Mouse (Mus musculus) megakaryocyte, embryonic 14.5 days (primary cell): ENCODE data around the gene Zup1. TPM values are rescaled to one million over a fixed set of nuclear protein-coding genes. Genes with fewer than 3 reads are reported as not detected.
"Not testable (repeated sequence)": the region's sequence is repeated elsewhere in the genome, so short reads cannot be mapped to it uniquely, and the experiment has no call there.

ENCODE experiments used
- H3K27me3 ChIP-seq: replicated peaks from 2 replicates; pipeline ENCODE3; 2012; ENCODE audit warnings: inconsistent platforms
- H3K36me3 ChIP-seq: replicated peaks from 2 replicates; pipeline ENCODE3; 2012; ENCODE audit warnings: low read length, inconsistent platforms, mixed read lengths
- H3K4me1 ChIP-seq: 2 replicates; pipeline ENCODE4 v1.6.1; 2012; ENCODE audit warnings: inconsistent platforms
- H3K4me3 ChIP-seq: replicated peaks from 2 replicates; pipeline ENCODE3; 2012; ENCODE audit warnings: moderate library complexity, mild to moderate bottlenecking, inconsistent platforms
- H3K9me3 ChIP-seq: 2 replicates; pipeline ENCODE4 v1.6.1; 2012; ENCODE audit warnings: inconsistent platforms
- FLI1 ChIP-seq: IDR thresholded peaks from 2 replicates; pipeline ENCODE4 v1.6.1; 2012; ENCODE audit warnings: low read length, inconsistent platforms, mixed read lengths
- GATA1 ChIP-seq: IDR thresholded peaks from 3 replicates; pipeline ENCODE4 v1.6.1; 2012; ENCODE audit warnings: mixed read lengths, low read length, inconsistent platforms, borderline replicate concordance
- polyA plus RNA-seq: library from polyadenylated mRNA; stranded (reverse); fragments of >175 nt; gene quantifications from 2 replicates; pipeline ENCODE4 v1.2.3, GENCODE M21; 2012; ENCODE audit warnings: low replicate concordance; ENCODE audit not compliant: insufficient read depth

Zup1 gene
- polyA plus RNA-seq, result 1.1 TPM in 1 of 2 replicates, not detected in the other

DNA sequence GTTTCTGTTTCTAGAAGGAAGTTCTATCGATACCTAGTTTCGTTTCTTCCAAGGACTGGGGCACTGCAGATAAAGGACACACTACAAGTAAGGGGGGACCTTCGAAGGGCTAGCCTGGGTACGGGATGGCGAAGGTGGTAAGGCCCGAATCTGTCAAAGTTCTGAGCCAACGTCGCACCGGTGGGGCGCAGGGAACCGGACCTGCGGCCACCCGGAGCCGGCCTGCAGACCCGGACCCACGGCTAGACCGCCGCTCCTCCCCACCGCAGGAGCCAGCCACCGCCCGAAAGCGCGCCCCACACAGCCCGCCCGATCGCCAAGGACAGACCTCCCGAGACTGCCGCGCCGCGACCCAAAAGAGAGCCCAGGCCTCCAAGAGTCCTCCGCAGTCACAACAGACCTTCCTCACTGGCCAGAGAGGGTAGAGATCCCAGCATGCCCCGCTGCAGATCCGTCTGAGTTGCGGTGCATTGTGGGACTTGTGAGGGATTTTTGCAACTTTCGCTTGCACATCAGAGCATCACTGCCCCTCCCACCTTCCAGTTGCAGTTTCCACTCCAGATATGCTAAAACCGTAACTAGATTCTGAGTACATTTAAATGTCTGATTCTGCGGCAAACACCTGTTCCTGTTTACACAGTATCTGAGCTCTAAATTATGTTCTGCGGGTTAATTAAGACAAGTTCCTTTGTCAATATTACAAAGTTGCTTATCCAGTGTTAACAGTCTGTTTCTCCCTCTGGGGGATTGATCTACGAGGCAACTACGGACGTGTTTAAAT, at the start of gene Zup1:
Gene Zup1, minus strand, starts transcription at position 467 of the 781 bp plus-strand sequence.
- TF ChIP-seq GATA1 (no peak), FLI1 (no peak)
- H3K27me3 ChIP-seq, result no peaks in the 10 kb centered on the region
- H3K4me1 ChIP-seq, result peaks cover 19% of the 10 kb centered on the region; the same call in 1 of the 2 replicates
- peaks cover 24% of the 10 kb centered on the region for H3K36me3 ChIP-seq
- peaks cover 2% of the 10 kb centered on the region; the same call in 1 of the 2 replicates for H3K9me3 ChIP-seq
- peak within 1 kb of the TSS; percentile 98 for H3K4me3 ChIP-seq

DNA sequence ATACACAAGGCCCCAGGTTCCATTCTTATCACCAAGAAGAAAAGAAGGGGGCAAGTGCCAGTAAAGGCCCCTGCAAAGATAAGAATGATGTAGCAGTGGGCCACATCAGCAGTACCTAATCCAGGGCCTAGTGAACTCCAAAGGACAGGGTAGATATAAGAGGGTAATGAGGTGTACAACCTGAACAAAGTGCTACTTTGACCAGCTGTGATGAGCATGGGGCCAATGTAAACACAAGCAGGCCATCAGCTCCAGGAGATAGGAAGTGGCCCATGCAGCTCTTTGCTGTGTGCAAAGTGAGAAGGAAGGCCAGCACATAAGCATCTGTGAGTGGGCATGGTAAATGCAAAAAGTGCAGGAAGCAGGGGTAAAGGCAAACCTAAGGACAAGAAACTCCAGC, 47.3 kb upstream of the Zup1 start:
- TF ChIP-seq GATA1 (no peak), FLI1 (no peak)
- Histone ChIP-seq H3K4me1 (no peaks in the 10 kb centered on the region), H3K36me3 (peaks cover 91% of the 10 kb centered on the region), H3K27me3 (no peaks in the 10 kb centered on the region), H3K9me3 (no peaks in the 10 kb centered on the region), H3K4me3 (no peak overlapping the region)

DNA sequence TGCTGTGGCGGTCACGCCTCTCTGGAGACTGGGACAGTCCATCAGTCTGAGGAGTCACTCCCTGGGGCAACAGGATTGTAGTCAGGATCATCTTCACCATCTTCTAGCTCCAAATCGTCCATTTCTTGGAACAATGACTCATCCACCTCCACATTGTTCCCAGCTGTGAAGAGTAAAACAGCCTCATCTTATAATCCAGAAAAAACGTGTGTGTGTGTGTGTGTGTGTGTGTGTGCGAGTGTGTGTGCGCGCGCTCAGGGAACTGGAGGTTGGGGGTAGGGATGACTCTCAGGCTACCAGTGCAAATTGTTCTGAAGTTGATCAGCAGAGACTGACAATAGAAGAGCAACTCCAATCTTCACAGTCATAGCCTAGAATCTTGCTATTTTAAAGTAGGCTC, 45.6 kb upstream of the Zup1 start:
- not testable (repeated sequence) for H3K9me3 ChIP-seq, H3K4me1 ChIP-seq, H3K27me3 ChIP-seq, H3K4me3 ChIP-seq
- H3K36me3 ChIP-seq, result peaks cover 88% of the 10 kb centered on the region

DNA sequence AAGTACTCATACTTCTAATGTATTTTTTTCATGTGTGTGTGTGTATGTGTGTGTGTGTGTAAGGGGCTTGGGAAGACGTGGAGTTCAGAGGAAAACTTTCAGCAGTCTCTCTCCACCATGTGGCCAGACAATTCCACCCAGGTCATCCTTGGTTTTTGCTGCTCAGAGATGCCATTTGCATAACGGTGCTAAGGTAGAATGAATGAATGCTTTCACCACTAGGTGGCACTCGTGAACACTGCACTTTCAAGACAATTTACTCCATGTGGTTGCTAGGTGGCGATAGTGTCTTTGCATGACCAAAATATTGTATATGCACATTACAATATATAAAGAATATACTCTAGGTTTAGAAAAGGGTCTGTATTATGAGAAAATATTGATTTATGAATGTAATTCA, 35.7 kb upstream of the Zup1 start:
- Histone ChIP-seq H3K4me3 (no peak overlapping the region), H3K36me3 (peaks cover 9% of the 10 kb centered on the region), H3K27me3 (no peaks in the 10 kb centered on the region), H3K4me1 (no peaks in the 10 kb centered on the region), H3K9me3 (0 out of 2 replicates have a peak, but pooled peaks cover 2% of the 10 kb centered on the region)
- TF ChIP-seq GATA1 (no peak), FLI1 (no peak)

DNA sequence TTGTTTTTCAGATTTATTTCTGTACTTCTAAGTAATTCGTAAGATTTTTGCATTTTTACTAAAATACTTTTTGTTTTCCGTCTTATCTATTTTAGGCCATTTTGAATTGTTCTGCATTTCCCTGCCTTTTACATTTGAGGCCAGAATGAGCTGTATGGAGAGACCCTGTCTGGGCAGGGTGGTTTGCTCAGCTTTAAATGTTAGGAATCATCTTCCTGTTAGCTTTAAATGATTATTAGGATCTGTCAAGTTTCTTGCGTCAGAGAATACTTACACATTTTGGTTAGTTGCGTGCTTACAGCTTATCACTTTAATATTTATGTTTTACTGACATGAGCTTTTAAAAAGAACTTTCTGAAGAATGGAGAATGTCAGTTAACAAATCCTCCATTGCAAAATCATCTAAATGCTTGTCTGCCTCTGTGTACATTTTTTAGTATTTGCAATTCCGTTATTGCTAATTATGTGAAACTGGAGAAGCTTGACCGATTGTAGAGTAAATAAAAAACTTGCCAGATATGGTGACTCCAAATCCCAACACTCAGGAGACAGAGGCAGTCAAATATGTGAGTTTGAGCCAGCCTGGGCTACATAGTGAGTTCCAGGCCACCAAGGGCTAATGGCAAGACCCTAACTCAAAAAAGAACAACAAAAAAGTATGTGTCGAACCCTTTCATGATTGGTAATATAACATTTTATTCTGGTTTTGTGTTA, 23.9 kb upstream of the Zup1 start:
- Histone ChIP-seq H3K9me3 (peaks cover 9% of the 10 kb centered on the region), H3K36me3 (no peaks in the 10 kb centered on the region), H3K4me1 (no peaks in the 10 kb centered on the region), H3K4me3 (no peak overlapping the region), H3K27me3 (no peaks in the 10 kb centered on the region)
- no peak for TF ChIP-seq GATA1
- no peak for TF ChIP-seq FLI1

DNA sequence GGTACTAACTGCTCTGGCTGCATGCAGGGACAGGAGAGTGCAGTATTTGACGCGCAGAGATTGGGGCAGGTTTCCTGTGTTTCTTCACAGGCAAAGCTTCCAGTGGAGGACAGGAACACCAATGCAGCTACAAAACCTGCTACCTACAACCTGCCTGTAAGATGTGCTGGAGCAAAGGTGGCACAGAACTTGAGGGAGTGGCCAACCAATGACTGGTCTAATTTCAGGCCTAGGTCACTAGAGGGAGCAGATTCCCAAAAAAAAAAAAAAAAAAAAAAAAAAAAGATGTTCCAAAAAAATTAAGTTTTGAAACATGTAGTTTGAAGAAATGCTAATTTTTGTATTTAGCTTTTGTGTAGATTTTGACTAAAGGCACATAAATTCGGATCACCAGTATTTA, 1.4 kb upstream of the Zup1 start:
- H3K9me3 ChIP-seq, result peaks cover 7% of the 10 kb centered on the region; the same call in 1 of the 2 replicates
- no peaks in the 10 kb centered on the region for H3K27me3 ChIP-seq
- TF ChIP-seq GATA1 (no peak), FLI1 (no peak)
- H3K4me3 ChIP-seq, result no peak overlapping the region
- H3K4me1 ChIP-seq, result peaks cover 19% of the 10 kb centered on the region; the same call in 1 of the 2 replicates
- peaks cover 17% of the 10 kb centered on the region for H3K36me3 ChIP-seq

DNA sequence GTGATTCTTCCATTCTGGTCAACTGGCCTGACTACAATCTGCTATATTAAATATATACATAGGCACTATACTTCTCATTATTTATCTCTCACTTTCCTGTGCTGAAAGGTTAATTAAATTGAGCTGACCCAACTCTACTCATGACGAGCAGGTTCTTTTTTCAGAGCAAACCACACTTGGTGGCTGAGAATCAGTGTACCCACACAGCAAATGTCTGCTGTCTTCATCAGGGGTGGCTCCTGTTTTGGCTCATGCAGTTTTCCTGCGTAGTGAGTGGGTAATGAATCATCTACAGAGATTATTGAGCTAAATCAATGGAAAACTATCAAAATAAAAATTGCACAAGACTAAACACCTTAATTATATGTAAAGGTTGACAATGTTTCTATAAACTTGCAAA, 4.7 kb downstream of the Zup1 start:
- TF ChIP-seq FLI1, result no peak
- TF ChIP-seq GATA1, result no peak
- no peak overlapping the region for H3K4me3 ChIP-seq
- H3K27me3 ChIP-seq, result no peaks in the 10 kb centered on the region
- peaks cover 19% of the 10 kb centered on the region for H3K4me1 ChIP-seq
- H3K9me3 ChIP-seq, result no peaks in the 10 kb centered on the region
- H3K36me3 ChIP-seq, result peaks cover 68% of the 10 kb centered on the region

DNA sequence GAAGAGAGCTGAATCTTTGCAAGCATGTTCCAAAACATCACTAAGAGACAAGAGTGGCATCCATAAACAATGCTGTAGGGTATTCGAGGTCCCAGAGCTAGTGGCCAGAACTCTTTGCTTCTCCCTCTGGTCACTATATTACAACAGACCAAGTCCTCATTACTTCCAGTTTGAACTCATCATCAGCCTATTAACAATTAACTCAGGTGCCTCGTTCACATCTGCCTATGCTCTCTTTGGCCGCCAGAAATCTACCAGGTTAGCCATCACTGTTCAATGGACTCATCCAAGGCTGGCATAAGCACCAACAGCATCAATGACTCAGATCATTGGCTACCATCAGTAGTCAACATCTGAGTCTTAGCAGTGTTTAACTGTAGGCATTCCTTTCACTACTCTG, 5.7 kb downstream of the Zup1 start:
- TF ChIP-seq FLI1, result no peak
- no peak for TF ChIP-seq GATA1
- Histone ChIP-seq H3K36me3 (peaks cover 77% of the 10 kb centered on the region), H3K4me3 (no peak overlapping the region)

DNA sequence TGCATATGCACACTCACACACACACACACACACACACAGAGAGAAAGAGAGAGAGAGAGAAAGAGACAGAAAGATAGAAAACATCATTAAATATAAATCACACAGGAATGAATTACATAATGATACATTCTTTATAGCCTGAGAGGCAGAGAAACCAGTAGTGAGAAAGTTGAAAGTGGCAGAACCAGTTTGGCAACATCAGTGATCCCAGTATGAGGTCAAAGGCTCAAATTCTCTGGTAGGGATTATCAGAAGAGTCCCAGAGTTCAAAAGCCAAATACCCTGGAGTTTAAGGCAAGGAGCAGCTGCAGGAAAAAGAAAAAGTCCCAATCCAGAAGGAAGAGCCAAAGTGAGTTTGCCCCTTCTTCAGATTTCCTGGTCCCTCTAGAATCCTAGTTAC, 10.4 kb downstream of the Zup1 start:
- H3K4me3 ChIP-seq, result no peak overlapping the region
- TF ChIP-seq FLI1, result no peak
- no peak for TF ChIP-seq GATA1
- no peaks in the 10 kb centered on the region; the same call in 1 of the 2 replicates for H3K9me3 ChIP-seq
- peaks cover 4% of the 10 kb centered on the region for H3K4me1 ChIP-seq
- no peaks in the 10 kb centered on the region for H3K27me3 ChIP-seq
- peaks cover 96% of the 10 kb centered on the region for H3K36me3 ChIP-seq

More for the DNA sequence above, 5.7 kb downstream of the Zup1 start:
- no peaks in the 10 kb centered on the region for H3K27me3 ChIP-seq
- H3K4me1 ChIP-seq, result peaks cover 19% of the 10 kb centered on the region
- no peaks in the 10 kb centered on the region for H3K9me3 ChIP-seq

DNA sequence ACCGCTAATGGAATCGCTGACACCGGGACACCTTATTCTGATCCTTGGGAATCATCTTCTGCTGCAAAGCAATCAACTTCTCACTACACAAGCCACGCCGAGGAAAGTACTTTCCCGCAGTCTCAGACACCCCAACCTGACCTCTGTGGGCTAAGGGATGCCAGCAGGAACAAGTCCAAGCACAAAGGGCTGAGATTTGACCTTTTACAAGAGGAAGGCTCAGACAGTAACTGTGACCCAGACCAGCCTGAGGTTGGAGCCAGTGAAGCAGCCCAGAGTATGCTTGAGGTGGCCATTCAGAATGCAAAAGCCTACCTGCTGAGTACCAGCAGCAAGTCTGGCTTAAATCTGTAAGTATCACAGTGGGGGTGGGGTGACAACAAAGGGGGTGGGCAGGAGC, 45.6 kb downstream of the Zup1 start:
- Histone ChIP-seq H3K4me3 (peak overlapping the region; percentile 86), H3K9me3 (no peaks in the 10 kb centered on the region), H3K27me3 (peaks cover 6% of the 10 kb centered on the region), H3K4me1 (peaks cover 9% of the 10 kb centered on the region; the same call in 1 of the 2 replicates), H3K36me3 (no peaks in the 10 kb centered on the region)
- TF ChIP-seq FLI1 (no peak), GATA1 (no peak)
